Mouse (Mus musculus) Patski (cell line): ENCODE measurements around the gene 1700025G04Rik. TPM values are rescaled to one million over a fixed set of nuclear protein-coding genes. Genes with fewer than 3 reads are reported as not detected.

ENCODE experiments used
- ATAC-seq: fragments of 100-300 bp; one replicate; pipeline ENCODE4 v1.8.0; 2021
- CTCF ChIA-PET: fragments of 350-600 bp; sonication (Branson Sonifier 250); formaldehyde crosslinking; loops from one replicate; lab custom pipeline; 2022; ENCODE audit warnings: inconsistent platforms; lab: Charles Lee
- POLR2A ChIA-PET: fragments of 350-600 bp; sonication (Branson Sonifier 250); formaldehyde crosslinking; loops from one replicate; lab custom pipeline; 2022; ENCODE audit warnings: antibody characterized with exemption, inconsistent platforms; lab: Charles Lee
- DNase-seq: peaks from one replicate; pipeline ENCODE4 v3.0.0-alpha.2; 2011; ENCODE audit warnings: low read depth, low spot score
- H3K27me3 ChIP-seq: fragments of 371-371 bp; one replicate; pipeline ENCODE4 v1.5.1; 2021
- CTCF ChIP-seq: fragments of 100-300 bp; IDR thresholded peaks from one replicate; pipeline ENCODE4 v1.5.1; 2021
- in situ Hi-C: fragments of 300-500 bp; cut with MboI; formaldehyde crosslinking; loops from 3 replicates; pipeline ENCODE4 v1.11.1; 2018; ENCODE audit warnings: low pct_unique_long_range_greater_than_20kb, mixed read lengths
- polyA plus RNA-seq: library from polyadenylated mRNA; unstranded; gene quantifications from one replicate; pipeline ENCODE4 v1.2.3, GENCODE M21; 2021

The 1700025G04Rik gene
- polyA plus RNA-seq, 1 experiment from 2014 or later = 56.7 TPM

DNA sequence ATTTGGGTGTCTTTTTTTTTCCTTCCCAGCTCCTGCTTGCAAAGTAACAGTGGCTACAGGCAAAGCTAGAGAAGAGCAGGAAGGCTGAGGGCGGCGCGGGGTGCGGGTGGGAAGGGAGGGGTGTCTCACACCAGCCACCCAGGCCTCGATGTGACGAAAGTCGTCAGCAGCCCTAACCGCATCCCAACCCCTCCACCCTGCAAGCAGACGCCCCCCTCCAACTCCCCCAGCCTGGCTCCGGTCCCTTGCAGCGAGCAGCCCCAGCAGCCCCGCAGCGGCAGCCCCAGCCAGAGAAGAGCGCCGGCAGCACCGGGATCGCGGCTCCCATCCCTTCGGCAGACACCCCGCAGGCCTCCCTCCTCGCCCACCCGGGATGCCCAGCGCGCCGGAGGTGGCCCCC lies 399 bp downstream of the 1700025G04Rik start:
- ChIA-PET POLR2A (interaction anchor here (0.7 kb wide), 1 partner anchor 61 kb away, joined by 3 read pairs; no protein-coding TSS in a partner anchor), CTCF (no interaction called here)
- peak; percentile 37 for ATAC-seq
- H3K27me3 ChIP-seq = no peaks in the 10 kb centered on the region
- in situ Hi-C loops = no loop called here
- no peak for DNase-seq
- no peak for TF ChIP-seq CTCF

DNA sequence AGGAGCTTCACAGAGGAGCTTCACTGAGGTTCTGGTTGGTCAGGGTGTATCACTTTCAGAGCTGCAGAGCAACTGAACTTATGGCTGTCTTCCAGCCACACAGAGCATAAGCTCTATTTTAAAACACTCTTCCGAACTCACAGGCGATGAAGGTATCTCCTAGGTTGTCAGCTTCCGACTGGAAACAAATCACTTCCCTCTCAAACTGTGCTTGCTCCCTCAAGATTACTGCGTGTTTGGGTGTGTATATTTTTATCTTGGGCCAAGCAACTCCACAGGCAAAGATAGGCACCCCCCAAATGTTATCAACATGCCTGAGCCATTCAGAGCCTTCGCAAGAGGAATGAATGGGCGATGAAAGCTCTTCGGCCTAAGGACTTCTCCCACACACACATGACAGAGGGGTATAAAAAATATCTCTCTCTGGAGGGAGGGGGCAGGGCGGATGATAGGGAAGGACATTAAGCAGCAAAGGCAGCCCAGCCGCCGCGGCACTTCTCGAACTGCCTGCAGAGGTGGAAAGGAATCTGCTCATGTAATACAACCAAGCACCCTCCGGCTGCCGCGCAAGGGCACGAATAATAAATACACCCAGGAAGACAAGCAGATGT lies 1.0 kb downstream of the 1700025G04Rik start:
- no peaks in the 10 kb centered on the region for H3K27me3 ChIP-seq
- no peak for TF ChIP-seq CTCF
- in situ Hi-C loops = no loop called here
- CTCF ChIA-PET = interaction anchor here (1.3 to 1.4 kb wide), 2 partner anchors 12 to 29 kb away, joined by 4 to 5 read pairs; no protein-coding TSS in a partner anchor
- ATAC-seq = peak; percentile 27
- POLR2A ChIA-PET = no interaction called here
- no peak for DNase-seq

DNA sequence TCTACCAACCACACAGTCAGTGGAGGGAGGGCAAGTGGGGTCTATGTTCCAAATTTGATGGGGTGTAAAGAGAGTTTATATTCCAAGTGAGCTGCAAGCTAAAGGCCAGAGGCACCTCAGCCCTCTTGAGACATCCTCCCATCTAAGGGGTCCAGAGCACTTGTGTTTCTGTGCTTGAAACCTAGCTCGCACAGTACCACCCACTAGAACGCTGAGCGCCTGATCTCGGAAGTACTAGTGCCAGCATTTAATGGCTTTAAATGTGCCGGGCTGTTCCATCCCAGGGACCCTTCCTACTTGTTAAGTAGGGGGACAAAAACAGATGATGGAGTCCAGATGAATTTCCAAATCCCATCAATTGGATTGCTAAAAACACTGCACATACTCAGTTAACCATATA lies 1.9 kb downstream of the 1700025G04Rik start:
- ChIA-PET CTCF (interaction anchor here (1.3 to 1.4 kb wide), 2 partner anchors 11 to 28 kb away, joined by 4 to 5 read pairs; no protein-coding TSS in a partner anchor), POLR2A (no interaction called here)
- TF ChIP-seq CTCF = no peak
- in situ Hi-C loops = no loop called here
- ATAC-seq (no peak), DNase-seq (no peak)
- H3K27me3 ChIP-seq = no peaks in the 10 kb centered on the region

DNA sequence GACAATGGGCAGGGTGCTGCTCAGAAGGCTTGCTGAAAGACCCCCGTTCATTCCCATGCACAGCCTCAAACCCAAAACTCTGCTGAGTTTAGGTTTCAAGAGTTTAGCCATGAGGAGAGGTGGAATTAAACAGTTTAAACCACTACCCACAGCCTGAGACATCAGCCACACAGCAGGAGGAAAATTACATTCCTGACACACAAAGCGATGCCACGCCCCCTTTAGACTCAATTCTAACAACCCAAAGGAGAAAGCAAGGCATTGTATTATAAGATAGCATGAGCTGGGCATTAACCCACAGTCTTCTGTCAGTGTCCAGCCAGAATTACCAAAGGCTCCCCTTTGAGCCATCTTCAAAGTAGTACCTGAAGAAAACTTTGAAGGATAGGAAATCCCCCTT lies 3.0 kb downstream of the 1700025G04Rik start:
- TF ChIP-seq CTCF = no peak
- ChIA-PET POLR2A (no interaction called here), CTCF (no interaction called here)
- H3K27me3 ChIP-seq = no peaks in the 10 kb centered on the region
- no peak for DNase-seq
- ATAC-seq = no peak
- in situ Hi-C loops = no loop called here

DNA sequence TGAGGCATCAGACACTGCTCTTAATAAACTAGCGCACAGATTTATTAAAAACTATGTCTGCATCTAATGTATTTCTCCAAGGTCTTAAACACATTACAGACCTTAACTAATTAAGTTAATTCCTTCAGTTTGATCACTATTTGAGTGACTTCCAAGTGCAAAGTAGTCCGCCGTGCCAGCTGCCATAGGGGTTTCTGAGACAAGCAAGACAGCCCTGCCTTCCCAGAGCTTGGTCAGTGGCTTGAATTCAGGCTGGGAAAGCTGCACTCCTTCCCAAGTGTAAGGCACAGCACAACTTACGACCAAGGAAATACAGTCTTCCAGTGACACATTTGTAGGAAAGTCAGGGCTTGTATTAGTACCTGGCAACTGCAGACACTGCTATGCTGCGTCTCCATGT lies 4.4 kb downstream of the 1700025G04Rik start:
- ATAC-seq (no peak), DNase-seq (no peak)
- ChIA-PET POLR2A (no interaction called here), CTCF (interaction anchor here (1.1 kb wide), 1 partner anchor 51 kb away, joined by 3 read pairs; no protein-coding TSS in a partner anchor)
- in situ Hi-C loops = no loop called here
- no peak for TF ChIP-seq CTCF
- no peaks in the 10 kb centered on the region for H3K27me3 ChIP-seq

DNA sequence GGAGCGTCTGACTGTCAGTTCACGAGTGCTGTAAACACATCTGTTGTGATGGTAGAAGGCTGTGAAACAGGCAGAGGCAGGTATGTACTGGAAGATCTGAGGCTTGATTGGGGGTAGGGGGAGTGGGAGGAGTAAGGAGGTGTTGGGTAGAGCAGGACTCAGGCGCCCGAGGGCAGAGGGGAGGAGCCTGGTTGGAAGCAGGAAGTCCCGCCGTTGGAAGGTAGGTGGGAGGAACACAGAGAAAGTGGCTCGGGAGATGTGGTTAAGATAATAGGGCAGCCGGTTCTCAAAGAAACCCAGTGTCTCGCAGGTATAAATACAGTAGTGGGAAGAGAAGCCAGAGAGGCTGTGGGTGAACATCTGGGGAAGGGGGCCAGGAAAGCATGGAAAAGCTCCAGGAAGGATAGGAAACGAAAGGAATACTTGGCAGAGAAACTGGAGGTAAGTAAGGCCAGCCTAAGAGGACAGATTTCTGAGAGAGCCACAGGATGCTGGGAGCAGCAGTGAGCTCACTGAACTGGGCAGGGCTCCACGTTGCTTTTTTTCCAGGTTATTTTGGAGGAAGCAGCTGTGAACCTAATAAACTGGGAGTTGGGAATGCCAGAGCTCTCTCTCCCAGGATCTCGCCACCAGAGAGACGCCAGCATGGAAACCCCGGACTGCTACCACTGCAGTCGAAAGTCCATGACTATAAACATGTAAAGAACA lies 5.1 kb downstream of the 1700025G04Rik start:
- no peaks in the 10 kb centered on the region for H3K27me3 ChIP-seq
- DNase-seq (no peak), ATAC-seq (no peak)
- in situ Hi-C loops = no loop called here
- POLR2A ChIA-PET = no interaction called here
- CTCF ChIA-PET = interaction anchor here (1.1 kb wide), 1 partner anchor 52 kb away, joined by 3 read pairs; no protein-coding TSS in a partner anchor
- TF ChIP-seq CTCF = no peak

DNA sequence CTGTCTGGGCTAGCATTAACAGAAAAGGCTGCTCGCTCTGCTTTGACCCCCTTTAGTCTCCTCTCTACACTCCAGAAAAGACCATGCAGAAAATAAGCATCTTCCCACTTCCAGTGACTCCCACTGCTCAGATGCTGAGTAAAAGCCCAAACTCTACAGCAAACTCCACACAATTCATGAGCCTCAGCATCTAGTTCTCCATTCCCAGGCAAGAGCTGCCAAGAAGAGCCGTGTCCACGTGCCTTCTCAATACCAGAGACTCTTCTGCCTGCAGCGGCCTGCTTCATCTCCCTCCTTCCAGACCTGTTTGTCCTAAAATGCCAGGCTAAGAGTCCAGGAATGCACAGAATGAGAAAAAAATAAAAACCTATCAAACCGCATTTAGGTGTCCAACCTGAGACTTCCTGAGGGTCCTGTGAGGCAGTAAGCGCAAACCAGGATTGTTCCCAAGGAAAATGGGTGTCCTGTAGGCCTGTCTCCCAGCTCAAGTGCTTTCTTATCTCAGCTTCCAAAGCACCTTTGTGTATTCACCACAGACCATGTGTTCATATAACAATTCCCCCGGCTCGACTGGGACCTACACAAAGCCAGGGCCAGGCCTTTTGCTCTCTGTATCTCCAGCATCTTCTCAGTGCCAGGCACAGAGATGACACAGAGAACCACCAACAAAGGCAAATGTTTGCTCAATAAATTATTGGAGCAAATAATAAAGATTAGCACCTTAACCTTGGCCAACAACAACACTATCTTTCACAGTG lies 7.8 kb downstream of the 1700025G04Rik start:
- ChIA-PET CTCF (interaction anchor here (1.0 to 1.1 kb wide), 2 partner anchors 11 to 22 kb away, joined by 3 to 4 read pairs; no protein-coding TSS in a partner anchor), POLR2A (no interaction called here)
- DNase-seq = no peak
- TF ChIP-seq CTCF = no peak
- no peak for ATAC-seq
- H3K27me3 ChIP-seq = no peaks in the 10 kb centered on the region
- in situ Hi-C loops = no loop called here

DNA sequence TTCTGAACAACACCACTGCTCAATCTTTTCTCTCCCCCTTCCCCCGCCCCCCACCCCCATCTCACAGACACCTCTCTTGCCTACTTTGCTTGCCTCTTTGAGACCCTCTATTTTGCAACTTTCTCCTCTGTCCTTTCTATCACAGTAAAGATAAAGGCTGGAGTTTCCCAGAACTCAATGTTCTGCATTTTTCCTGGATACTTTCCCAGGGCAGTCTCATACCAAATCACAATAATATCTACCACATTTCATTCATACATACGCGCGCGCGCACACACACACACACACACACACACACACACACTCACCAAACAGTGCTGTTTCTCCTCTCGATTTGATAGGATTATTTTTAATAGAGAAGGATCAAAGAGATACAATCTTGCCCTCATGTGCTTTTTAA lies 8.8 kb downstream of the 1700025G04Rik start:
- DNase-seq = no peak
- in situ Hi-C loops = no loop called here
- TF ChIP-seq CTCF = no peak
- POLR2A ChIA-PET = no interaction called here
- CTCF ChIA-PET = no interaction called here
- H3K27me3 ChIP-seq = no peaks in the 10 kb centered on the region
- no peak for ATAC-seq

DNA sequence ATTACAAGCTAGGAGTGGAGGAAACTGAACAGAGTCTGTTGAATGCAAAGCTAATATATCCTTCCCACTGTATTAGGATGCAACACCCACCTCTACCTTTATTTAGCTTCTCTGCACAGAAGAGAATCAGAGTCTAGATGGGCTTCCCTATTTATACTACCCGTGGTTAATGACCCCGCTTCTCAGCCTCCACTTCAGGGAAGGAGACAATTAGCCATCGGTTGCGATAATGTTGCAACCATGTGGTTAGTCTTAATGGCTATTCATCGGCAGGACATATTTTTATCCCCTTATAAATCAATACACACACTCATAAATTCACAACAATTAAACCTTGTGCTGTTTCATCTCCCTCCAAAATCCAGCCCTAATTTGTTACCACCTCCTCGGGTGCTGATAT lies 9.7 kb downstream of the 1700025G04Rik start:
- no peak for ATAC-seq
- DNase-seq = no peak
- ChIA-PET POLR2A (no interaction called here), CTCF (no interaction called here)
- H3K27me3 ChIP-seq = no peaks in the 10 kb centered on the region
- TF ChIP-seq CTCF = no peak
- in situ Hi-C loops = no loop called here

DNA sequence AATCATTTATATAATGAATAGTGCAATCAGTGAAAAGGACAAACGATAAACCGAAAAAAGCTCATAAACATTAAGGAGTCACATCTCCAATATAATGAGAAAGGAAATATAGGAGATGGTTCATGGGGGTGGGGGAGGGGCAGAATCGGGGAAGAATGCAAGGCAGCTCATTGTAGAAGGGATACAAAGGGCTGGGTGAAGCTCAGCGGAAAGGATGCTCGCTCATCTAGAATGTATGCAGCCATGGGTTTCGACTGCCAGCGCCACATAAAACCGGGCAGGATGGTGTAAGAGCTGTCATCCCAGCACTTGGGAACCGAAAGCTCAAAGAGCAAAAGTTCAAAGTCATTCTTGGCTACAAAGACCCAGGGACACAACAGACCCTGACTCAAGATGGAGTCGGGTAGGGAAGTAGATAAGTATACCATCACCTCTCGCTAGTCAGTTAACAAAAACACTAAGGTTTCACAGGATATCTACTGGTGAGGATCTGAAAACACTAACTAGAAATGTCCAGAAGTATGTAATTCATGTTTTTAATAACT lies 12.7 kb downstream of the 1700025G04Rik start:
- in situ Hi-C loops = no loop called here
- H3K27me3 ChIP-seq = no peaks in the 10 kb centered on the region
- ATAC-seq (no peak), DNase-seq (no peak)
- TF ChIP-seq CTCF = no peak
- POLR2A ChIA-PET = interaction anchor here (0.6 kb wide), 1 partner anchor 14 kb away, joined by 5 read pairs; no protein-coding TSS in a partner anchor
- CTCF ChIA-PET = interaction anchor here (1.2 kb wide), 1 partner anchor 11 kb away, joined by 4 read pairs; no protein-coding TSS in a partner anchor
